Mouse (Mus musculus): Measurements from ENCODE around the gene Vapa. TPM values are rescaled to one million over a fixed set of nuclear protein-coding genes. Genes with fewer than 3 reads are reported as not detected.
"Not testable (repeated sequence)": the region's sequence is repeated elsewhere in the genome, so short reads cannot be mapped to it uniquely, and the experiment has no call there.

Vapa gene
- total RNA-seq, 2 experiments from 2014 or later: 150 to 151 TPM

GRCm38 (mm10) chr17:65643579-65643978, 30.2 kb upstream of the Vapa start:
- no peak; the same call in 1 of the 2 replicates for TF ChIP-seq CTCF (IDR thresholded peaks at IDR 0.05)
- Histone ChIP-seq H3K4me3 (no peak overlapping the region), H3K27ac (peak overlapping the region; percentile 96)
- intact Hi-C loops (cut with DNase I): loop anchor here (1.0 kb wide), 1 partner anchor 29 kb away; no protein-coding TSS in a partner anchor
- DNase-seq (ENCODE audit: extremely low spot score in 1 of 2, low spot score in 2 of 2): no peak

GRCm38 (mm10) chr17:65643051-65643521, 29.7 kb upstream of the Vapa start:
- Histone ChIP-seq H3K4me3 (no peak overlapping the region), H3K27ac (peak overlapping the region; percentile 96)
- peak; percentile 52 to 59 for DNase-seq (ENCODE audit: extremely low spot score in 1 of 2, low spot score in 2 of 2)
- TF ChIP-seq CTCF (IDR thresholded peaks at IDR 0.05): no peak
- intact Hi-C loops (cut with DNase I): loop anchor here (1.0 kb wide), 1 partner anchor 29 kb away; no protein-coding TSS in a partner anchor

GRCm38 (mm10) chr17:65642578-65642991, 29.2 kb upstream of the Vapa start:
- TF ChIP-seq CTCF (IDR thresholded peaks at IDR 0.05): no peak
- intact Hi-C loops (cut with DNase I): no loop called here
- no peak for DNase-seq (ENCODE audit: extremely low spot score in 1 of 2, low spot score in 2 of 2)
- peak overlapping the region; percentile 96 for H3K27ac ChIP-seq
- H3K4me3 ChIP-seq: no peak overlapping the region

GRCm38 (mm10) chr17:65641734-65642218, 28.4 kb upstream of the Vapa start, which contains the start of gene Txndc2:
Gene Txndc2, minus strand, starts transcription at chr17:65642168.
- Histone ChIP-seq H3K4me3 (no peak within 1 kb of the TSS), H3K27ac (peak within 1 kb of the TSS; percentile 96)
- TF ChIP-seq CTCF (IDR thresholded peaks at IDR 0.05): no peak
- intact Hi-C loops (cut with DNase I): no loop called here
- DNase-seq (ENCODE audit: extremely low spot score in 1 of 2, low spot score in 2 of 2): no peak

GRCm38 (mm10) chr17:65639144-65639543, 25.8 kb upstream of the Vapa start:
- no peak overlapping the region for H3K4me3 ChIP-seq
- no peak overlapping the region for H3K27ac ChIP-seq
- no peak for DNase-seq (ENCODE audit: extremely low spot score in 1 of 2, low spot score in 2 of 2)
- no peak for TF ChIP-seq CTCF (IDR thresholded peaks at IDR 0.05)
- intact Hi-C loops (cut with DNase I): no loop called here

GRCm38 (mm10) chr17:65635715-65636360, 22.5 kb upstream of the Vapa start:
- no peak for TF ChIP-seq CTCF (IDR thresholded peaks at IDR 0.05)

GRCm38 (mm10) chr17:65629943-65630342, 16.6 kb upstream of the Vapa start:
- H3K27ac ChIP-seq: no peak overlapping the region
- no peak for DNase-seq (ENCODE audit: extremely low spot score in 1 of 2, low spot score in 2 of 2)
- no peak for TF ChIP-seq CTCF (IDR thresholded peaks at IDR 0.05)
- no peak overlapping the region for H3K4me3 ChIP-seq
- intact Hi-C loops (cut with DNase I): no loop called here

More at GRCm38 (mm10) chr17:65635715-65636360, 22.5 kb upstream of the Vapa start:
- intact Hi-C loops (cut with DNase I): no loop called here
- DNase-seq (ENCODE audit: extremely low spot score in 1 of 2, low spot score in 2 of 2): no peak
- Histone ChIP-seq H3K27ac (no peak overlapping the region), H3K4me3 (no peak overlapping the region)

- intact Hi-C loops (cut with DNase I); DNase-seq (ENCODE audit: extremely low spot score in 1 of 2, low spot score in 2 of 2); H3K27ac ChIP-seq; H3K4me3 ChIP-seq: not testable (repeated sequence)
Measured at GRCm38 (mm10) chr17:65628823-65629532, 15.6 kb upstream of the Vapa start.

GRCm38 (mm10) chr17:65626301-65626700, 12.9 kb upstream of the Vapa start:
- intact Hi-C loops (cut with DNase I): no loop called here
- no peak for TF ChIP-seq CTCF (IDR thresholded peaks at IDR 0.05)
- Histone ChIP-seq H3K27ac (no peak overlapping the region), H3K4me3 (no peak overlapping the region)
- DNase-seq (ENCODE audit: extremely low spot score in 1 of 2, low spot score in 2 of 2): no peak

- TF ChIP-seq CTCF (IDR thresholded peaks at IDR 0.05): no peak
- no peak for DNase-seq (ENCODE audit: extremely low spot score in 1 of 2, low spot score in 2 of 2)
- H3K27ac ChIP-seq: no peak overlapping the region
- intact Hi-C loops (cut with DNase I): no loop called here
- no peak overlapping the region for H3K4me3 ChIP-seq
Measured at GRCm38 (mm10) chr17:65625563-65625962, 12.2 kb upstream of the Vapa start.

GRCm38 (mm10) chr17:65623130-65623529, 9.8 kb upstream of the Vapa start:
- DNase-seq (ENCODE audit: extremely low spot score in 1 of 2, low spot score in 2 of 2): no peak
- no peak for TF ChIP-seq CTCF (IDR thresholded peaks at IDR 0.05)
- Histone ChIP-seq H3K4me3 (no peak overlapping the region), H3K27ac (no peak overlapping the region)
- intact Hi-C loops (cut with DNase I): no loop called here

- TF ChIP-seq CTCF (IDR thresholded peaks at IDR 0.05): no peak
- no peak overlapping the region for H3K27ac ChIP-seq
- no peak for DNase-seq (ENCODE audit: extremely low spot score in 1 of 2, low spot score in 2 of 2)
- intact Hi-C loops (cut with DNase I): no loop called here
- H3K4me3 ChIP-seq: no peak overlapping the region
Measured at GRCm38 (mm10) chr17:65618431-65618830, 5.1 kb upstream of the Vapa start.

Data from left cerebral cortex, adult 2 months (tissue).